Mouse (Mus musculus) liver, postnatal 0 days (tissue): ENCODE measurements around the gene Hoxc9. TPM values are rescaled to one million over a fixed set of nuclear protein-coding genes. Genes with fewer than 3 reads are reported as not detected.

Experiments used
- ATAC-seq: fragments of 200-750 bp; cut with Nextera tagmentation; 2 replicates; pipeline ENCODE4 v1.8.0; 2017; ENCODE audit warnings: mild to moderate bottlenecking, moderate library complexity
- DNase-seq: peaks from one replicate; pipeline ENCODE4 v3.0.0-alpha.2; 2016
- H3K27ac ChIP-seq: fragments of 300-500 bp; sonication (generic); 2 replicates; pipeline ENCODE4 v1.5.1; 2014; ENCODE audit warnings: antibody characterized with exemption, moderate library complexity, mild to moderate bottlenecking, low read depth
- H3K27me3 ChIP-seq: fragments of 300-500 bp; sonication (generic); 2 replicates; pipeline ENCODE4 v1.6.1; 2014; ENCODE audit warnings: low read length, control low read depth, mixed read lengths; ENCODE audit not compliant: insufficient read depth
- H3K36me3 ChIP-seq: fragments of 300-500 bp; sonication (generic); replicated peaks from 2 replicates; pipeline ENCODE4 v1.6.1; 2014; ENCODE audit warnings: mild to moderate bottlenecking, control low read depth, low read length, moderate library complexity, mixed read lengths; ENCODE audit not compliant: insufficient read depth
- H3K4me1 ChIP-seq: fragments of 300-500 bp; sonication (generic); 2 replicates; pipeline ENCODE4 v1.6.1; 2014; ENCODE audit warnings: antibody characterized with exemption, mild to moderate bottlenecking, control low read depth; ENCODE audit not compliant: insufficient read depth
- H3K4me2 ChIP-seq: fragments of 300-500 bp; sonication (generic); 2 replicates; pipeline ENCODE4 v1.6.1; 2014; ENCODE audit warnings: low read depth, mild to moderate bottlenecking, low read length, moderate library complexity, mixed read lengths
- H3K4me3 ChIP-seq: fragments of 300-500 bp; sonication (generic); 2 replicates; pipeline ENCODE4 v1.5.1; 2014; ENCODE audit warnings: low read depth, low read length
- H3K9ac ChIP-seq: fragments of 300-500 bp; sonication (generic); replicated peaks from 2 replicates; pipeline ENCODE4 v1.6.1; 2014; ENCODE audit warnings: mild to moderate bottlenecking, moderate library complexity
- H3K9me3 ChIP-seq: fragments of 300-500 bp; sonication (generic); 2 replicates; pipeline ENCODE4 v1.6.1; 2016; ENCODE audit warnings: mild to moderate bottlenecking, control low read depth, low read length, mixed read lengths
- CTCF ChIP-seq: sonication (generic); IDR thresholded peaks from 2 replicates; pipeline ENCODE4 v1.5.1; 2016; ENCODE audit warnings: antibody characterized with exemption, low read depth
- EP300 ChIP-seq: IDR thresholded peaks from 2 replicates; pipeline ENCODE4 v1.6.1; 2016; ENCODE audit warnings: antibody characterized with exemption, low read depth, mild to moderate bottlenecking
- WGBS: fragments of 180-500 bp; shearing (Covaris S2); extraction: QIAGEN DNeasy Blood & Tissue Kit; methylation state at CpG from one replicate; pipeline ENCODE4 v1.1.7; 2014; ENCODE audit not compliant: insufficient replicate concordance; 5-methylcytosine and 5-hydroxymethylcytosine counted together
- polyA plus RNA-seq: library from polyadenylated mRNA; unstranded; fragments of >200 nt; fragmentation: Nextera tagmentation; extraction: Ambion mirVana; gene quantifications from 2 replicates; pipeline ENCODE4 v1.2.1, GENCODE M21; 2015

The Hoxc9 gene
- polyA plus RNA-seq, 1 experiment from 2014 or later = not detected

DNA sequence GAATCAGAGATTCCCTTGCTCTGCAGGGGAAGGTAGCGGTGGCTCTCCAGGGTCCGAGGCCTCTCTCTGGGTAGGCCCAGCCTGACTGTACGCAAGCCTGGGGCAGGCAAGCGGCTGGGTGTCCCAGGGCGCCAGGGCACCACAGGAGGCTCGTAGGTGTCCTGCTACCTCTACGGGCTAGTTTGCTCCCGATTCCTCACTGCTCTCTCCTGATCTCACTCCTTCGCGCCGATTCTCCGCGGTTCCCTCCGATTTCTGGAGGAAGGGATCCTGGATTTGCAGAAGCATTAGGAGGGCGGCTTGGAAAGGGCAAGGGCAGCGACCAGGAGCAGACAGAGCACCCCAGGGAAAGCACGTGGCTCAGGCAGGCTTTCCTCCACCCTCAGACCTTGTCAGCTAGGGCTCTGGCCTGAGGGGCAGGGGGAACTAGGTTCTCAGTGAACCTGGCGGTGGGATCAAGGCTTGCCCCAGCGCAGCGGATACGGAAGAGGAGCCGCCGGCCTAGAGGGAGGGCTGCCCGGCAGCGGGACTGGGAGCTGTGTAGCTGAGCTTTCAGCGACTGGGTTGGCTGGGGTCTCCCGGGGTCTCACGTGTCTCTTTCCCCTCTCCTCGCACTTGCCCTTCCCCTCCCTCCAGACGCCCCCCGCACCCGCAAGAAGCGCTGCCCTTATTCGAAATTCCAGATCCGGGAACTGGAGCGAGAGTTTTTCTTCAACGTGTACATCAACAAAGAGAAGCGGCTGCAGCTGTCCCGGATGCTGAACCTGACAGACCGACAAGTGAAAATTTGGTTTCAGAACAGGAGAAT is 20.2 kb upstream of the Hoxc9 start:
- Histone ChIP-seq H3K9me3 (no peaks in the 10 kb centered on the region), H3K27ac (no peak overlapping the region), H3K36me3 (no peaks in the 10 kb centered on the region), H3K27me3 (peaks cover 96% of the 10 kb centered on the region), H3K4me2 (no peak overlapping the region), H3K4me3 (no peak overlapping the region), H3K9ac (no peak overlapping the region), H3K4me1 (no peaks in the 10 kb centered on the region)
- DNase-seq (no peak), ATAC-seq (no peak)
- WGBS = 2% methylated on average over 39 of the region's 40 CpGs
- TF ChIP-seq EP300 (no peak), CTCF (no peak)

DNA sequence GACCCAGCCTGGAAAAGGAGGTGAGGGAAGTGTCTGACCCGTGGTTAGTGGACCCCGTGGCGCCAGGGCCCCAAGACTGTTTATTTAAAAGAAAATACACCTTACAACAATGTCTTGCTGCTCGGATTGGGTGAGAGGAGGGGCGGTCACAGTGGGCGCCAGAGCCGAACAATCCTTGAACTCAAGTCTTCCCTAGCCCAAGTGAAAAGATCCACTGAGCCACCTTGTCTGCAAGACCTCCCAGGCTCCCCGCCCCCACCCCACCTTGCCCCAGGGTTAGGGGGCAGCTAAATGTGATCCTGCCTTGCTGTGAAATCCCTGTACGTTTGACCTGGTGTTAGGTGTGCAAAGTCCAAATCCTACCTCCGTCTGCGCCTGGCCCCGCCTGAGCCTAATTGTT is 19.3 kb upstream of the Hoxc9 start:
- Histone ChIP-seq H3K27me3 (peaks cover 94% of the 10 kb centered on the region), H3K4me1 (no peaks in the 10 kb centered on the region), H3K27ac (no peak overlapping the region), H3K4me3 (no peak overlapping the region), H3K4me2 (no peak overlapping the region), H3K36me3 (no peaks in the 10 kb centered on the region), H3K9ac (no peak overlapping the region), H3K9me3 (no peaks in the 10 kb centered on the region)
- no peak for TF ChIP-seq EP300
- no peak for TF ChIP-seq CTCF
- no peak for ATAC-seq
- 2% methylated on average over 12 of the region's 12 CpGs for WGBS
- DNase-seq = no peak

DNA sequence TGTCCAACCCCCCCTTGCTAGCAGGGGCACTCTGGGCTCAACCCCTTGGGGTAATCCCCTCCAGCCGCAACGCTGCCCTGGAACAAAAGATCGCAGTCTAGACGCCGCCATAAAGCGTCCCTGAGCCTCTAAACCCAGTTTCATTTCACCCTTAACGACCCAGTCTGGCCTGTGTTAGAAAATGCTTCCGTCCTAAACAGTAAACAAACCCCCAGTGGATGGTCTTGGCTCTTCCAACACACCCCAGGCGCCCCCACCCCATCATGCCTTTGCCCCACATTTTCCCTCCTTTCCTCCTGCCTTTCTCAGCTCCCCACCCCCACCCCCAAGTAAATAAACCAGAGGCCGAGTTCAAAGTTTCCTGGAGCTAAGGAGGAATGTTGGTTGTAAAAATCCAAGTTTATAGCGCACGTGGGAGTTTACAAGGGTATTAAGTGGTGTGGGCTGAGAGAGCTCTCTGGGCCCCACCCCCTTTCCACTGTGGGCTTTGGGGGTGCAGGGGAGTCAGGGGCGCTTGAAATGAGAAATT is 16.5 kb upstream of the Hoxc9 start:
- H3K9ac ChIP-seq = no peak overlapping the region
- H3K36me3 ChIP-seq = no peaks in the 10 kb centered on the region
- H3K27me3 ChIP-seq = peaks cover 92% of the 10 kb centered on the region
- no peaks in the 10 kb centered on the region for H3K4me1 ChIP-seq
- TF ChIP-seq CTCF = no peak
- TF ChIP-seq EP300 = no peak
- ATAC-seq (no peak), DNase-seq (no peak)
- no peak overlapping the region for H3K4me2 ChIP-seq
- WGBS = 3% methylated on average over 13 of the region's 13 CpGs
- H3K27ac ChIP-seq = no peak overlapping the region
- no peaks in the 10 kb centered on the region for H3K9me3 ChIP-seq
- no peak overlapping the region for H3K4me3 ChIP-seq

DNA sequence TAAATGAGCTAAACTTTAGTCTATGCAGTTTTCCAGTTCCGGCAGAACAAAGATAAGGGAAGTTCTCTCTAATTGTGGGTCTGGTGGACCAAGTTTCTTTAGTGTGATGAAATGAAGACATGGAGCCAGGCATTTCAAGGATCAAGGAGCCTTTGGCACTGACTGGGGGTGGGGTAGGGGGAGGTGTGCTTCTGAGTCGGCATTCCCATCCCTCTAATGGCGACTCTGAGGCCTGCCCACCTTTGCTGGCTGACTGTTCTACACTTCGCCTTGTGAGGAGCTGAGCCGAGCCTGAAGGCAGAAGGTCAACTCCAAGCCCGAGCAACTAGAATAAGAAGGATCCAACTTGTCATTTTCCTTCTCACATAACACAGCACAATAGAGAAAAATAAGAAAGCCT is 14.5 kb upstream of the Hoxc9 start:
- WGBS = 11% methylated on average over 6 of the region's 6 CpGs
- no peak overlapping the region for H3K4me3 ChIP-seq
- H3K9ac ChIP-seq = no peak overlapping the region
- H3K4me2 ChIP-seq = no peak overlapping the region
- DNase-seq (no peak), ATAC-seq (no peak)
- H3K4me1 ChIP-seq = no peaks in the 10 kb centered on the region
- no peaks in the 10 kb centered on the region for H3K9me3 ChIP-seq
- H3K27me3 ChIP-seq = peaks cover 92% of the 10 kb centered on the region
- H3K27ac ChIP-seq = no peak overlapping the region
- no peaks in the 10 kb centered on the region for H3K36me3 ChIP-seq
- no peak for TF ChIP-seq CTCF

DNA sequence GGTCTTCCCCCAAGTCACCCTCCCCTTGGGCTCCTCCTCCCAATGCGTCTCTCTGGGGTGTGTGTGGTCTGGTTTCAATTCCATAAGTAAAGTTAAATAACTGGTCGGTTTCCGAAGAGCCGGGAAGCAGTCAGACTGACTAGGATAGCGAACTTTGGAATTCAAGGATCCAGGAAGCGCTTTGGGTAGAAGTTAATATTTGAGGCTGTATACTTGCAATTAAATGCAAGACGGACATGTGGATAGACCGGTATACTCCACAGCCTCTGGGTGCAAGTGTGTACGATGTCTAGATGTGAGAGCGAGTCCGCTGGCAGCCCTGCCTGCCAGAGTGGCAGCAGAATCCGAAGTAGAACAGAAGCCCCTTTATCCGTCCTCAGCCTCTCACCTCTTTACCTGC is 13.7 kb upstream of the Hoxc9 start:
- Histone ChIP-seq H3K4me3 (no peak overlapping the region), H3K27ac (no peak overlapping the region), H3K36me3 (no peaks in the 10 kb centered on the region), H3K4me2 (no peak overlapping the region), H3K27me3 (peaks cover 92% of the 10 kb centered on the region), H3K4me1 (no peaks in the 10 kb centered on the region), H3K9ac (no peak overlapping the region), H3K9me3 (no peaks in the 10 kb centered on the region)
- TF ChIP-seq CTCF (no peak), EP300 (no peak)
- WGBS = 6% methylated on average over 13 of the region's 13 CpGs
- no peak for ATAC-seq
- no peak for DNase-seq

DNA sequence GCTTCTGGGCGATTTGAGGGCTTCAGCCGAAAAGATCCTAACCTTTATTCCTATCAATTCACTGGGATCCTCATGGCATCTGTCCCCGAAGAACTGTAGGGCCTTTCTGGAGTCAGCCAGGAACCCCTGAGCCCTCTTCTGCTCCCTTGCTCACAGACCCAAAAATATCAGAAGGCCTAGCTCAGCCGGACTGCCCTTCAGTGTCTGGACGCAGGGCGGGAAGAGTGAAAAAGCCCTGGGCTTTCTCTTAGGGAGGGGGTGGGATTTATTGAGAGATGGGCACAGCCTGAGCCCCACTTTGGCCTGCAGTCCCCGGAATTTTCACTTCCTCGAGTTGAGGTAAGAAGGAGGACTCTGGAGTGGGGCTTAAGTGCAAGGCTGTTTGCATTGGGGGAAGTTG is 13.0 kb upstream of the Hoxc9 start:
- no peak overlapping the region for H3K4me3 ChIP-seq
- ATAC-seq = no peak
- H3K4me1 ChIP-seq = no peaks in the 10 kb centered on the region
- TF ChIP-seq EP300 (no peak), CTCF (no peak)
- no peaks in the 10 kb centered on the region for H3K9me3 ChIP-seq
- no peak for DNase-seq
- no peaks in the 10 kb centered on the region for H3K36me3 ChIP-seq
- peaks cover 92% of the 10 kb centered on the region for H3K27me3 ChIP-seq
- H3K9ac ChIP-seq = no peak overlapping the region
- H3K27ac ChIP-seq = no peak overlapping the region
- no peak overlapping the region for H3K4me2 ChIP-seq
- WGBS = 6% methylated on average over 8 of the region's 8 CpGs
